Mouse (Mus musculus) forebrain, postnatal 0 days (tissue): ENCODE data around the gene Ndufaf2. TPM values are rescaled to one million over a fixed set of nuclear protein-coding genes. Genes with fewer than 3 reads are reported as not detected.

Experiments used
- ATAC-seq: fragments of 200-750 bp; cut with Nextera tagmentation; 2 replicates; pipeline ENCODE4 v1.8.0; 2017; ENCODE audit warnings: mild to moderate bottlenecking, moderate library complexity
- DNase-seq: peaks from one replicate; pipeline ENCODE4 v3.0.0-alpha.2; 2015
- H3K27ac ChIP-seq: fragments of 300-500 bp; sonication (generic); 2 replicates; pipeline ENCODE4 v1.5.1; 2014; ENCODE audit warnings: low read depth, mild to moderate bottlenecking, antibody characterized with exemption, low read length, moderate library complexity, mixed read lengths
- H3K27me3 ChIP-seq: fragments of 300-500 bp; sonication (generic); 2 replicates; pipeline ENCODE4 v1.6.1; 2014; ENCODE audit warnings: mild to moderate bottlenecking, low read length, mixed read lengths; ENCODE audit not compliant: insufficient read depth
- H3K36me3 ChIP-seq: fragments of 300-500 bp; sonication (generic); 2 replicates; pipeline ENCODE4 v1.6.1; 2014; ENCODE audit warnings: mild to moderate bottlenecking, moderate library complexity; ENCODE audit not compliant: insufficient read depth
- H3K4me1 ChIP-seq: fragments of 300-500 bp; sonication (generic); 2 replicates; pipeline ENCODE4 v1.6.1; 2014; ENCODE audit warnings: antibody characterized with exemption; ENCODE audit not compliant: insufficient read depth
- H3K4me2 ChIP-seq: fragments of 300-500 bp; sonication (generic); 2 replicates; pipeline ENCODE4 v1.6.1; 2014; ENCODE audit warnings: low read depth, mild to moderate bottlenecking, moderate library complexity
- H3K4me3 ChIP-seq: fragments of 300-500 bp; sonication (generic); 2 replicates; pipeline ENCODE4 v1.5.1; 2014; ENCODE audit warnings: low read depth, low read length, mixed read lengths
- H3K9ac ChIP-seq: fragments of 300-500 bp; sonication (generic); 2 replicates; pipeline ENCODE4 v1.6.1; 2014; ENCODE audit warnings: mild to moderate bottlenecking
- H3K9me3 ChIP-seq: fragments of 300-500 bp; sonication (generic); 2 replicates; pipeline ENCODE4 v1.6.1; 2016; ENCODE audit warnings: low read length
- CTCF ChIP-seq: sonication (generic); IDR thresholded peaks from 2 replicates; pipeline ENCODE4 v1.5.1; 2016; ENCODE audit warnings: antibody characterized with exemption, control low read depth, low read depth
- WGBS: fragments of 180-500 bp; shearing (Covaris S2); extraction: QIAGEN DNeasy Blood & Tissue Kit; methylation state at CpG from one replicate; pipeline ENCODE4 v1.1.7; 2014; 5-methylcytosine and 5-hydroxymethylcytosine counted together
- polyA plus RNA-seq: library from polyadenylated mRNA; unstranded; fragments of >200 nt; fragmentation: Nextera tagmentation; extraction: Ambion mirVana; gene quantifications from 2 replicates; pipeline ENCODE4 v1.2.1, GENCODE M21; 2015
- total RNA-seq: library from RNA; depleted of rRNA; stranded (reverse); fragments of >200 nt; gene quantifications from 2 replicates; pipeline ENCODE4 v1.2.3, GENCODE M21; 2014

Gene Ndufaf2
- total and polyA plus RNA-seq, 2 experiments from 2014 or later, result 22.1 to 84.1 TPM

DNA sequence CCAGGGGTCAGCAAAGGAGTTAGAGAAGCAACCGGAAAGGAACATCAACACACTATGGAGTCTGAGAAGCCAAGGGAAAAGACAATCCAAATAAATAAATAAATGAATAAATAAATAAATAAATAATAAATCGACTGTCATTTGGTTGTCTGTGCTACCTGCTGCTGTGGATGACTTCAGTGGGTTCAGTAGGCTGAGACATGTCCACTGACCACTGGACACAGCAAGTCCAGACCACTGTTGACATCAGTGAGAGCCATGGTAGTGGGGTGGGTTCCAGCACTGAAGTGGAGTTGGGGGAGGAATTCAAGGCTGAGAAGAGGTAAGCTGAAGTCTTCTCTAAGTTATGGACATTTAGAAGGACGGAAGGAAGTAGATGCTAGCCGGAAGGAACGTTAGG, 174.2 kb downstream of the Ndufaf2 start:
- H3K27me3 ChIP-seq, result no peaks in the 10 kb centered on the region
- TF ChIP-seq CTCF, result no peak
- WGBS, result 87% methylated on average over 5 of the region's 5 CpGs
- no peak overlapping the region for H3K4me3 ChIP-seq
- no peak overlapping the region for H3K9ac ChIP-seq
- H3K36me3 ChIP-seq, result no peaks in the 10 kb centered on the region
- H3K27ac ChIP-seq, result no peak overlapping the region
- no peak overlapping the region for H3K4me2 ChIP-seq
- ATAC-seq (no peak), DNase-seq (no peak)
- no peaks in the 10 kb centered on the region for H3K9me3 ChIP-seq
- H3K4me1 ChIP-seq, result no peaks in the 10 kb centered on the region

DNA sequence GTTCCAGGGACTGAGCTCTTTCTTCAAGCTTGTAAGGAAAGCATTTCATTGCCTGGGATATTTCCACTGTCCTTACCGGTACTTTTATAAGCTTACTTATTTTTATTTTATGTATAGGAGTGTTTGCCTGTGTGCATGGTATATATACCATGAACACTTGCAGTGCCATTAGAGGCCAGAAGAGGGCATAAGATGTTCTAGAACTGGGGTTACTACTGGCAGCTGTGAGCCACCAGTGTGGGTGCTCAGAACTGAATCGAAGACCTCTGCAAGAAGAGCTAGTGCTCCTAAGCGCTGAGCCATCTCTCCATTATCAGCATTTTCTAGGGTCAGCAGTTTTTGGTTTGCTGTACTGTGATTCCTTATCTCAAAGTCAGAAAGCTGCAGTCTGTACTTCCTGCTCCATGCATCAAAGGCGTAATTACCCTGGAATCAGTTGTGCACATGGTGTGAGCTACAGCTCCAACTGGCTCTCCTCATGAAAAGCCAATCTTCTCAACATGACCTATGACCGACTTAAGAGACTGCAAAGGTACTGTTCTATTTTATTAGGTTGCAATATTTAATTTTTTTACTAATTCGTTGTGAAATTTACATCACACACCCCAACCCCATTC, 175.1 kb downstream of the Ndufaf2 start:
- no peak for TF ChIP-seq CTCF
- Histone ChIP-seq H3K27me3 (no peaks in the 10 kb centered on the region), H3K4me1 (no peaks in the 10 kb centered on the region), H3K27ac (no peak overlapping the region), H3K4me2 (no peak overlapping the region), H3K9ac (no peak overlapping the region), H3K9me3 (no peaks in the 10 kb centered on the region), H3K4me3 (no peak overlapping the region), H3K36me3 (no peaks in the 10 kb centered on the region)
- WGBS, result 96% methylated on average over 6 of the region's 6 CpGs
- ATAC-seq (no peak), DNase-seq (no peak)

DNA sequence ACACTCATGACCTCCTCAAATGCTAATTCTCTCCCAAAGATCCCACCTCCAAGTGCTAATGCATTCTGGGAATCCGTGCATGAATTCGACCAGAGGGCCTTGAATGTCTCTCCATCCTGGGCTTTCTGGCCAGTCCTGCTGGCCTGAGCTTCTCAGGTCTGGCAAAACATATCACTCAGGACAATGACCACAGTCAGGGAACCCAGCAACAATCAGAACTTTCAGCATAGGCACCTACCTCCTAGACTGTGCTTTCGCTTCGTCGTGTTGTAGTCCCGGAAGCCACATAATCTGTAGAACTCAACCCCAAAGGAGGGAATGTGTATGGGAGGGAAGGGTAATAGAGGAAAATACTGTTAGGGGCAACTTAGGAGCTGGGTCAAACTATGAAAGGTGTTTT, 179.0 kb downstream of the Ndufaf2 start:
- H3K4me1 ChIP-seq, result no peaks in the 10 kb centered on the region
- WGBS, result 98% methylated on average over 6 of the region's 6 CpGs
- H3K9me3 ChIP-seq, result no peaks in the 10 kb centered on the region
- no peak overlapping the region for H3K9ac ChIP-seq
- no peak overlapping the region for H3K4me2 ChIP-seq
- H3K36me3 ChIP-seq, result no peaks in the 10 kb centered on the region
- TF ChIP-seq CTCF, result no peak
- DNase-seq (no peak), ATAC-seq (no peak)
- no peak overlapping the region for H3K4me3 ChIP-seq
- H3K27ac ChIP-seq, result no peak overlapping the region
- no peaks in the 10 kb centered on the region for H3K27me3 ChIP-seq

DNA sequence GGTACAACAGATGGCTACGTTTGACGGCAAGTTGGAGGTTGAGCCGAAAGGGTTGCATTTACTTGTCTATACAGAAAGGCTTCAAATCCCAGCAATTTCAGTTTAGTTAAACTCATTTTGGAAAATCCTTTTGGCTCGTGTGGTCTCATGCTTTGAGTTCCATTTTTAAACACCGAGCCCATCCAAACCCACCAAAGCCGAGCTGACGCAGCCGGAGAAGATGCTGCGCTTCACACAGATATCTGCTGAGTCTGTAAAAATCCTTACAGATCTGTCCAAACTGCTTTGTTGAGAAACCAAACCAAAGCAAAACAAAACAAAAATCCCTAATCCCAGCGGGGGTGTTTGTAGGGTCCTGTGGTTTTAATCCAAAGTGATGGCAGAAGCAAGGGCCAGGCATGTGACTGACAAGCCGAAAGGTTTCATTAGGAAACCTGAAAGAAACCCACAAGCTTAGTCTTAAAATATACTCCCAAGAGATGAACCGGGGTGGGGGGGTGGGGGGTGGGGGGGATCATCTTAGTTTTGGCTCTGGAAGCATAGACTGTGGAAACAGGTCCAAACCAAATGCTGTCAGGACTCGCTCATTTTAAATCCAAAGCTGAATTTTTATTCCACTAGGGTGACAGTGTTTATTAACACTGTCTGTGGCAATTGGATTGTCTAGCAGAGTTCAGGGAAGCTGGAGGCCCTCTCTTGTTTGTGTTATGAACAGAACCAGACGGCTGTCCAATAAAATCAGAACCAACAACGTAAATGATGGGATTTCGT, 181.4 kb downstream of the Ndufaf2 start:
- Histone ChIP-seq H3K4me3 (no peak overlapping the region), H3K9ac (no peak overlapping the region), H3K27ac (no peak overlapping the region), H3K36me3 (no peaks in the 10 kb centered on the region), H3K4me1 (no peaks in the 10 kb centered on the region; the same call in 1 of the 2 replicates), H3K4me2 (0 out of 2 replicates have a peak overlapping the region, but pooled peaks have one; percentile 10), H3K27me3 (no peaks in the 10 kb centered on the region), H3K9me3 (no peaks in the 10 kb centered on the region)
- 64% methylated on average over 16 of the region's 16 CpGs for WGBS
- no peak for TF ChIP-seq CTCF
- peak; percentile 51 for ATAC-seq
- DNase-seq, result peak; percentile 65

DNA sequence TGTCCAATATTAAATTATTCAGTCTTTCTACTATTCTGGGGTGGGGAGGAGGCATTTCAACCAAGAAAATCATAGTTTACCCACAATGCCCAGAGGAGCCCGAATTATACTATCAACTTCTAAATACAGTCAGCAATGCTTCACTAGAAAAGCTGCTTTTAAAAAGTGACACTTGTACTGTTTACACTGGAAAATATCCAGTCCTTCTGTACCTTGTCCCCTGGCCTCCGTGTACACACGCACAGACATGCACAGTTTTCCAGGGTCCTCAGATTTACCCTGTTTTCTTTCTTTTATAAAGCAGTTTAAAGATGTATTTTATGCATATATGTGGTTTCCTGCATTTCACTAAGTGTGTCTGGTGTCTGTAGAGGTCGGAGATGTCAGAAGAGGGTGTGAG, 186.0 kb downstream of the Ndufaf2 start:
- Histone ChIP-seq H3K27me3 (no peaks in the 10 kb centered on the region), H3K4me2 (no peak overlapping the region), H3K27ac (no peak overlapping the region), H3K4me3 (no peak overlapping the region), H3K4me1 (peaks cover 6% of the 10 kb centered on the region), H3K9ac (no peak overlapping the region), H3K9me3 (no peaks in the 10 kb centered on the region), H3K36me3 (no peaks in the 10 kb centered on the region)
- TF ChIP-seq CTCF, result no peak
- 77% methylated on average over 4 of the region's 4 CpGs for WGBS
- DNase-seq (no peak), ATAC-seq (no peak)

DNA sequence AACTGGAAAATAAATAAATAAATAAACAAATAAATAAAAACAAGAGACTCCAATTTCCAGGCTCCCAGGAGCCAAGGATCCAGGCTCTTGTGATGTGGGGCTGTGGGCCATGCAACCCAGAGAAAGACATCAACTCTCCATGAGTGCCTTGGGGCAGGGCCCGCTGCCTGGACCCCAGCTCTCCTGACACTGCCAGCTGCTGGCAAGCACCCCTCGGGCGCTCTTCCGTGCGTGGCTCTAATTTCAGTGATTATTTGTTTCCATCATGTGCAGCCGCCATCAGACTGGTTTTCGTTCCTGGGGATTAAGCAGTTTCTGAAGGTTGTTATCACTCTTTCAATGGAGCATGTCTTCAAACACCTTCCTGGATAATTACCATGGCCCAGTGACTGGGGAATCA, 186.6 kb downstream of the Ndufaf2 start:
- H3K27me3 ChIP-seq, result no peaks in the 10 kb centered on the region
- DNase-seq (no peak), ATAC-seq (no peak)
- no peak overlapping the region for H3K9ac ChIP-seq
- H3K9me3 ChIP-seq, result no peaks in the 10 kb centered on the region
- H3K36me3 ChIP-seq, result no peaks in the 10 kb centered on the region
- H3K4me1 ChIP-seq, result peaks cover 6% of the 10 kb centered on the region
- no peak overlapping the region for H3K4me3 ChIP-seq
- no peak overlapping the region for H3K27ac ChIP-seq
- TF ChIP-seq CTCF, result no peak
- no peak overlapping the region for H3K4me2 ChIP-seq
- WGBS, result 46% methylated on average over 7 of the region's 7 CpGs

DNA sequence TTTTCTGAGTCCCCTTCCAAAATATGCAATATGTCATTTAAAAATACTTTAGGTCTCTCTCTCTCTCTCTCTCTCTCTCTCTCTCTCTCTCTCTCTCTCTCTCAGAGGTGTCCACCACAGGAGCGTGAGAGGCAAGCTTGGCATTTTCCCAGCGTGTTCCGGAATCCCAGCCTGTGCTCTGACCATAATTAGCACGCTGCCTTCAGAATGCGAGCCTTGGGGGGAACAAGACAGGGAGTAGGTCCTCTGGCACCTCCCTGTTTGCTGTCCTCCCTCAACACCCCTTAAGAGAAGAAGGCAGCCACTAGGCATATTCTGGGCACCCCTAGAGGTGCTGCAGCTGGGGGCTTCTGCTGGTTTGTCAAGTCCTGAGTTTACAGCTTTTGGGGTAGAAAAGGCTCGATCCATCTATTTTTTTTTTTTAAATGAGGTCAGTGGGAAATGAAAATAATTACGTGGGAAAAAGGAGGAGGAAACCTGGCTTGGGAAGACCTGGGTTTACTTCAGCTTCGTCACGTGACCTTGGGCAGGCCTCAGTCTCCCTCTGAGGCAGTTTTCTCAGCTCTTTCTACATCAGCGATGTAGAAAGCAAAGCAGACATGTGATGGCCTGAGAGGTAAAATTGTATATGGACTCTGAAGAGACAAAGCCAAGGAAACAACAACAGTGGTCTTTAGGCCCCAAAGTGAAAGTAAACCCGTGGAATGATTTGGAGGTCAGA, 187.8 kb downstream of the Ndufaf2 start:
- peak overlapping the region; percentile 20 for H3K4me2 ChIP-seq
- no peak for DNase-seq
- no peak overlapping the region for H3K9ac ChIP-seq
- peak overlapping the region; percentile 71 for H3K27ac ChIP-seq
- peak; percentile 56 for ATAC-seq
- 43% methylated on average over 11 of the region's 11 CpGs for WGBS
- H3K4me1 ChIP-seq, result peaks cover 6% of the 10 kb centered on the region
- TF ChIP-seq CTCF, result no peak
- H3K4me3 ChIP-seq, result no peak overlapping the region
- no peaks in the 10 kb centered on the region for H3K36me3 ChIP-seq
- H3K9me3 ChIP-seq, result no peaks in the 10 kb centered on the region
- H3K27me3 ChIP-seq, result no peaks in the 10 kb centered on the region
